Mouse (Mus musculus) lung, adult 18-20 months (tissue): ENCODE results near the gene Soat2.

Source experiments
- DNase-seq, 2 experiments: peaks; one replicate each; pipeline ENCODE4 v3.0.0; 2022; ENCODE audit warnings: mixed read lengths in 2 of 2

The Soat2 gene

GRCm38 (mm10) chr15:102114651-102115260 lies 35.6 kb upstream of the Soat2 start:
- DNase-seq, result no peak

- DNase-seq, result no peak
Observed at GRCm38 (mm10) chr15:102115731-102116231, 34.5 kb upstream of the Soat2 start.

GRCm38 (mm10) chr15:102116753-102117415 lies 33.4 kb upstream of the Soat2 start:
- no peak for DNase-seq

GRCm38 (mm10) chr15:102117461-102118443 lies 32.6 kb upstream of the Soat2 start:
- no peak for DNase-seq

GRCm38 (mm10) chr15:102118591-102118990 lies 31.7 kb upstream of the Soat2 start:
- DNase-seq, result no peak

GRCm38 (mm10) chr15:102119121-102119830 lies 31.1 kb upstream of the Soat2 start:
- no peak for DNase-seq

- DNase-seq, result no peak
Observed at GRCm38 (mm10) chr15:102119831-102120170, 30.5 kb upstream of the Soat2 start.

GRCm38 (mm10) chr15:102120530-102120929 lies 29.8 kb upstream of the Soat2 start:
- no peak for DNase-seq

GRCm38 (mm10) chr15:102126303-102126702 lies 24.0 kb upstream of the Soat2 start:
- peak in 1 of 2 experiments; percentile 46 for DNase-seq

- DNase-seq, result no peak
Observed at GRCm38 (mm10) chr15:102133314-102133713, 17.0 kb upstream of the Soat2 start.

GRCm38 (mm10) chr15:102134709-102135108 lies 15.6 kb upstream of the Soat2 start:
- DNase-seq, result no peak

GRCm38 (mm10) chr15:102135522-102136128 lies 14.7 kb upstream of the Soat2 start:
- no peak for DNase-seq

- peak; percentile 97 for DNase-seq
Observed at GRCm38 (mm10) chr15:102136129-102136758, 14.1 kb upstream of the Soat2 start, which contains the start of gene Spryd3. Gene Spryd3 (minus strand): TSS chr15:102136234.

- no peak for DNase-seq
Observed at GRCm38 (mm10) chr15:102141120-102141519, 9.2 kb upstream of the Soat2 start.

- peak; percentile 92 to 94 for DNase-seq
Observed at GRCm38 (mm10) chr15:102142914-102143912, 7.1 kb upstream of the Soat2 start.

- DNase-seq, result peak; percentile 69 to 70
Observed at GRCm38 (mm10) chr15:102144274-102144711, 6.0 kb upstream of the Soat2 start, which contains the start of gene Igfbp6. Gene Igfbp6 (plus strand): TSS chr15:102144362.

- DNase-seq, result peak; percentile 17 to 39
Observed at GRCm38 (mm10) chr15:102144726-102145125, 5.6 kb upstream of the Soat2 start.

GRCm38 (mm10) chr15:102145330-102145729 lies 5.0 kb upstream of the Soat2 start:
- DNase-seq, result peak; percentile 44 to 55

GRCm38 (mm10) chr15:102146089-102146488 lies 4.2 kb upstream of the Soat2 start:
- DNase-seq, result no peak

GRCm38 (mm10) chr15:102146882-102147281 lies 3.4 kb upstream of the Soat2 start:
- DNase-seq, result peak; percentile 44 to 65
